Mouse (Mus musculus) erythroid progenitor cell, adult 5-6 weeks (primary cell): Measurements from ENCODE around the gene Kmt2a. TPM values are rescaled to one million over a fixed set of nuclear protein-coding genes. Genes with fewer than 3 reads are reported as not detected.

Experiments
- ATAC-seq: replicated peaks from 2 replicates; pipeline ENCODE4 v1.8.0; 2016; ENCODE audit warnings: moderate number of reproducible peaks, mild to moderate bottlenecking, moderate TSS enrichment, inconsistent platforms; ENCODE audit not compliant: poor library complexity, low FRiP score, severe bottlenecking
- total RNA-seq, 2 experiments: library from RNA; stranded (forward) in 1 of 2; stranded (reverse) in 1 of 2; fragments of 150-400 nt in 1 of 2; fragments of 186-747, 209-891 nt in 1 of 2; gene quantifications; 2 replicates each; pipeline versions ENCODE4 v1.2.3 to v1.2.4; 2015 to 2017; ENCODE audit warnings: low replicate concordance in 2 of 2

The Kmt2a gene
- total RNA-seq, 2 experiments from 2014 or later = 23.3 to 91.4 TPM

DNA sequence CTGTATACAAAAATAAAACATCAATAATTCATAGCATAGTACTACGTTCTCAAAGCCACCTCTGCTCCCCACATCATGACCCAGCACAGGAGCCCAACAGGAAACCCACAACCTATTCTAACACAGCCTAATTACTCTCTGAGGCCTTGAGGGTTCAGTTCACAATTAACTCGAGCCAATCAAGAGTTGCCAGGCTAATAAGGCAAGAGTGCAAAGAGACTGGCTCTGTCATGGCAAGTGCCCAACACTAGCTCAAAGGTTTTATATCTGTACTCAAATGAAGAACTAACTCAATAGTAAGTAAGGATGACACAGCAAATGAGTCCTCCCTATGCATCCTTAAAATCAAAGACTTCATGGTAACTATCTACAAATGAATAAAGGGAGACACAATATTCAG, 50.6 kb downstream of the Kmt2a start:
- no peak for ATAC-seq

DNA sequence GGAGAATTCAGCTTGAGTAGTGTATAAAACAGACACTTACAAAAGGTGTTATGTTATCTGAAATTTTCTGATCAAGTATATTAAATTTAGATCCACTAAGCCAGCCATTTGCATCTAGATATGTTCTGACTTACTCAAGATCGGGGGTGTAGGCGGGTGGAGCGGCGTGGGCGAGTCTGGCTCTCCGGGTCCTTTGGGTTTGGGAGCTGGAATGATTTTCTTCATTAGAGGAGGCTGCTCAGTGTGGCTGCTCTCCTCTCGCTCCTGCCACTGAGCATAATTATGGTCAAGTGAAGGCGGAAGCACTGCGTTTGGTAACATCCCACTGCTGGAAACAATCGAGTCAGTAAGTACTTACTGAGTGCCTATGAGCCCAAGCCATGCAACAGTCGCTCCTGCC, 52.2 kb downstream of the Kmt2a start:
- ATAC-seq = no peak

DNA sequence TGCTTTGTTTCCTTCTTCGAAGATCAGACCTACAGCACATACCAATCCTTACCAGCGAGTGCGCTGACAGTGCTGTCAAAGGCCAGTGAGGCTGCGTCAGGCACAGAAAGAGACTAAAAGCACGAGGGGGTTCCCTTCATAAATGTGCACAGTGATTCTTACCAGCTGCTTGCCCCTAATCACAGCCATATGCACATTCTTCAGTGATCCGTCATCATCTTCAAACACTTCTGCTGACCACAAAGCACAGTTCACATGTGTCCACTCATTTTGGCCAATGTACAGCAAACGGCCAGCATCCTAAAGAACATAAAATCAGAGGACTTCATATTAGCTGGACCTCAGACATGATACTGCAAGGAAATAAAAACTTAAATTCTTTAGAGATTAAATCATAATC, 54.4 kb downstream of the Kmt2a start:
- no peak for ATAC-seq

GRCm38 (mm10) chr9:44819920-44820827, 60.9 kb downstream of the Kmt2a start:
- ATAC-seq = no peak

GRCm38 (mm10) chr9:44817522-44817921, 63.6 kb downstream of the Kmt2a start:
- ATAC-seq = no peak

DNA sequence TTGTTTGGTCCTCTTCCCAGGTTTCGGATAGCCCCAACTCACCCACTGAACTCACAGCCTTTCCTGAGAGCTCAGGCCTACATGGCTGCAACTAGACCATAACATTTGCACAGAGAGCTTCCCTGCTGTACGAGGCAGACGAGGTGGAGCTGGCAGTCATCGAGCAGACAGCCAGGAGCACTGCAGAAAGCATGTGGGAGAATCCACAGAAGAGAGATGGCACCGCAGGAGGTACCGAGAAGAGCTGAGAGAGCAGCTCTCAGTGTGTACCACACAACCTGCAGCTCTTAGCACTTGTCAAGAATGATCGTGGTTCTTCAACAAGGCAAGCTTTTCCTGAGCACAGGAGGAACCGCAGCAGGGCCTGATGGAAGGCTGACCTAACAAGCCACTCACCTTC, 66.9 kb downstream of the Kmt2a start:
- no peak for ATAC-seq

GRCm38 (mm10) chr9:44810316-44810715, 70.8 kb downstream of the Kmt2a start:
- ATAC-seq = no peak

GRCm38 (mm10) chr9:44807778-44808177, 73.3 kb downstream of the Kmt2a start:
- no peak for ATAC-seq

GRCm38 (mm10) chr9:44807141-44807540, 74.0 kb downstream of the Kmt2a start:
- ATAC-seq = no peak

DNA sequence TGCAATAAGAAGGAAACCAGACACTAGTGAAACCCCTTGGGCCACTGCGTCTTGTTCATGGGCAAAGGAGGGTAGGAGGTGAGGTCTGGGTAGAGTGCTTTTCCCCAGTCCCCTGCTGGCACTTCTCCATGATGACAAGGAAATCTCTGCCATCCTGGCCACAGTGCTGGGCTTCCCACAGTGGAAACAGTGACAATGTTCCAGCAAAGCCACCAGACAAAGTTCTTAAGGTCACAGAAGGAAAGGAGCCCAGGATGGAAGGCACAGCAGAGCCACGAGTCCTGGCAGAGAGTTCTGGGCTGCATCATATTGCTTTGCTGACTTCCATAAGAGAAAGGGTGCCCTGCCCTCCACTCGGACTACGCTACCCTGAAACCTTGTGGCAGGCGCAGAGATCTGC, 75.6 kb downstream of the Kmt2a start:
- ATAC-seq = no peak

GRCm38 (mm10) chr9:44804678-44805077, 76.4 kb downstream of the Kmt2a start:
- no peak for ATAC-seq

DNA sequence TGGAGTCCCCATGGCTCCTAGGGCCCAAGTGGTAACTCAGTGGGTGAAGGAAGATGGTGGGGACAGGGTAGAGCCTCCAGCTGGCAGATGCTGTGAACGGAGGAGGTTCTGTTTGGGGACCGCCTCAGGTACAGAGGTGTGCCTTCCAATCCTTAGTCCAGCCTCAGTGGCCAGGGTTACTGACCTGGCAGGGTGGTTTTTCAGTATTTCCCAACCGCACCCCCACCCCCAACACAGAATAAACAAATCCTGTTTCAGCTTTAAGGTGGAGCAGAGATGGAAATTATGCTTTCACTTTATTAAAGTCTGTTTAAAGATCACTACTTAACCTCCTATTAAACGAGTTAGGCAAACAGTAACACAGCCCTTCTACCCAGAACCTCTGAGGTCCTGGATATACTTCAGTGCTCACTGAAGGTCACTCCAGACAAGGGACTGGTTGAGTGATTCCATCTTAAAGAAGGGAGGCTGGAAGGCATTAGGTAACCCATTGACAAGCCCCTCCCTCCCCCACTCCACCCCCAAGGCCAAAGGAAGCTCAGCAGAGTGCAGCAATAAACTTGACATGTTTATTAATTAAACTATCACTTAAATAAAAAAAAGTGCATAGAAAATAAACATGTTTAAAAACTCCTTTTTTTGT, 78.2 kb downstream of the Kmt2a start, which contains the start of gene Ttc36:
Gene Ttc36 (minus strand): TSS at position 265 of the 643 bp plus-strand sequence.
- ATAC-seq = no peak

GRCm38 (mm10) chr9:44801669-44802068, 79.4 kb downstream of the Kmt2a start:
- no peak for ATAC-seq

- ATAC-seq = no peak
These were observed 81.2 kb downstream of the Kmt2a start for GRCm38 (mm10) chr9:44799958-44800324.

DNA sequence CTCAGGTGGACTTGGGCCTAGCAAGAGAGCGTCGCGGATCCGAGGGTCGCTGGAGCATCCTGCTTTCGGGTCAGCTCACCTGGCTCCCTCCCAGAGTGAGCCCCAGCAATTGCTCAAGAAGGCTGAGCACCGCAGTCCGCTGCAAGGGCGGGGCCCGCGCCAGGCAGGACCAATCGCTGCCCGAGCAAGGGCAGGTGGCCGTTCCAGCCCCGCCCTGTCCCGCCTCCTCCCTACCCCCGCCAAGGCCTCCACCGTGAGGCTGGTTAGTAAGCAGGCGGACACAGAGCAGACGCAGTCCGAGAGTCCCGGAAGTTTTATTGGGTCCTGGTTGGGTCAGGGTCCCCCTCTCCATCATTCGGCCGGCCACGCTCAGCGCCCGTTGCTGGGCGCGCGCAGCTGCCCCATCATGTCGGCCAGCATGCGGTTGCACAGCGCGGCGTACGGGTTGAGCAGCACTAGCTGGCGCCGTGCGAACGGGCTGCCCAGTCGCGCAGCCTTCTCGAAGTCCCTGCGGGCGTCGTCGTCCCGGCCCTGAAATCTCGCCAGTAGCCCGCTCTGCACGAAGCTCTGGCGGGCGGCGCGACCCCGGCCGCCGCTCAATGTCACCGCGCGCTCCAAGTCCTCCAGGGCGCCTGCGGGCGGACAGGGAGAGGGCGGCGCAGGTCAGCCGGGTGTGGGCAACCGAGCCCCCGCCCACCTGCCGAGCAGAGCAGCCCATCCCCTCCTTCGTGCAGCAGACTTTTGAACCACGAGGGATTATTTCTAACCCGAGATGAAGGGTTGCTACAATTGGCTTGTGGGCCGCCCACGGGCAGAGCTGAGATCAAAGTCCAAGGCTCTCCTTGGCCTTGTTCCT, 81.8 kb downstream of the Kmt2a start, which contains the start of gene Tmem25:
Gene Tmem25 (minus strand): TSS at position 206 of the 856 bp plus-strand sequence.
- ATAC-seq = peak; percentile 92

DNA sequence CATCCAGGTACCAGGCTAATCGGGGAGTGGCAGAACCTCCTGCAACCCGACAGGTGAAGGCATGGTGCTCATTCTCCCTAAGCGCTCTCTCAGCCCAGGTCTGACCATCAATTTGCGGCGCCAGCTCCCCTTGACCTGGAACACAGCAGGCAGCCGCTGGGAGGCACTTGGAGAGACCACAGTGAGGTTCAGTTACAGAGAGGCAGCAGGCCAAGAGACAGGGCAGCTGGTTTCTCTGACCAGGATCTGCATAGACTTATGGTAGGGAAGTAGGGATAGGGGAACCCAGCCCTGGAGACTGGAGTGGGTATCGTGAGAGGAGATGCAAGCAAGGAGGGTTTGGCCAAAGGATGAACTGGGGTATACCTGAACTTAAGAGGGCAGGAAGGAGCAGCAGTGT, 82.8 kb downstream of the Kmt2a start:
- no peak for ATAC-seq

DNA sequence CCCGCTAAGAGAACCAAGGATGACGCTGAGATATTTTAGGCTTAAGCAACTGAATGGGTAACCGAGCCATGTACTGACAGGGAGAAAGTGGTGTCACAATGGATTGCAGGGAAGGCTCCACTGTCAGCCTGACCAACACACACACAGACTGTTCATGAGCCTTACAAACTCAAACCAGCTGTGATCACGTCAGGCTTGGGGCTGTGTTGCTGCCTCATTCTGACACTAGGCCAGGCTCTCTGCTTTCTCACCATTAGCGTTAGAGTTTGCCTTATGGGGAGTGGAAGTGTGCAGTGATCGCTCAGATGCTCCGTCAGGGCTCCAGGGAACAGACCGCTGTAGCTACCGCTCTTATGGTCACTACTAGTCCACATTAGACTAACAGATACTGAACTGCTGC, 88.3 kb downstream of the Kmt2a start:
- ATAC-seq = no peak

DNA sequence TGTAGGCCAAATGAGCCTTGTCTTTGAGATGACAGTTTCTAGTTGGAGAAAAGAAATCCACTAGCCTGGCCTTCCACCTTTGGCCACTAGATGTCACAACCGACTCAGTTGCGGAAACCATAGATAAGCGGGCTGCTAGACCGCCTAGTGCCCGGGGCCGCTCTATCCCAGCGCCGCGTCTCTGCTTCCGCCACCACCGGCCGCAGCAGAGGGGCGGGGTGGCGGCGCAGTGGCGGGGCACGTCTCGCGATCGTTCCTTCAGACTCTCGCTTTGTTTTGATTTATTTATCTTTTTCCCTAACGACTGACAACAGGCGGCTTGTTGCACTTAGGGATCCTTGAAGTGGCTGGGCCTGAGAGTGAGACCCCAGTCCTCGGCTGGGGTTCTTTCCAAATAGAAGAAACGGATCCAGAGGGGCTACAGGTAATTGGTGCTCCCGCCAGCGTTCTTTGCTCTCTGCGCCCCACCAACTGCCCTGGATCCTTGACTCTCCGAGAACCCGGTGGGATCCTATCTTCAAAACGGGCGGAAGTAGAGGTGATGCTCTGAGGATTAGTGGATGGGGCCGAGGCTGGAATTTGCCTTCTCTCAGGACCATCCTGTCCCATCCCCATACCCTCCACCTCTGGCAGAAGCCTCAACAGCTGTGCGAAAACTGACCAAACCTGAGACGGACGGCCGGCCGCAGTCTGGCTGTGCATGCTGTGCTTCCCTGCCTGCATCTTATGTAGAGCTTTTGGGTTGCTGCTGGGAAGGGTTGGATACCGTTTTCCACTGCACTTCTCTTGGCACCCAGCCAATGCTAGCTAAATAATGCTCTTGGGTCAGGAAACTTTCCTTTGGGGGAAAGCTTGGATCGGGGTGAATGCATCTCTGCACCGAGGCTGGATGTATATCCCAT, 108.1 kb downstream of the Kmt2a start:
- ATAC-seq = peak; percentile 99

- ATAC-seq = peak; percentile 15
These were observed 108.7 kb downstream of the Kmt2a start for GRCm38 (mm10) chr9:44772392-44772749.
